Mouse (Mus musculus) liver, embryonic 15.5 days (tissue): ENCODE data around the gene Dag1. TPM values are rescaled to one million over a fixed set of nuclear protein-coding genes. Genes with fewer than 3 reads are reported as not detected.

Experiments used
- ATAC-seq: fragments of 200-750 bp; cut with Nextera tagmentation; 2 replicates; pipeline ENCODE4 v1.8.0; 2017; ENCODE audit warnings: moderate number of reproducible peaks, mild to moderate bottlenecking, moderate library complexity; ENCODE audit not compliant: insufficient read depth
- H3K27ac ChIP-seq: fragments of 300-500 bp; sonication (generic); replicated peaks from 2 replicates; pipeline ENCODE4 v1.5.1; 2015; ENCODE audit warnings: mild to moderate bottlenecking, inconsistent platforms
- H3K27me3 ChIP-seq: fragments of 300-500 bp; sonication (generic); 2 replicates; pipeline ENCODE4 v1.6.1; 2015; ENCODE audit warnings: mild to moderate bottlenecking, inconsistent platforms
- H3K36me3 ChIP-seq: fragments of 300-500 bp; sonication (generic); replicated peaks from 2 replicates; pipeline ENCODE4 v1.6.1; 2015; ENCODE audit warnings: moderate library complexity, mild to moderate bottlenecking, inconsistent platforms
- H3K4me1 ChIP-seq: fragments of 300-500 bp; sonication (generic); replicated peaks from 2 replicates; pipeline ENCODE4 v1.6.1; 2015; ENCODE audit warnings: inconsistent platforms
- H3K4me2 ChIP-seq: fragments of 300-500 bp; sonication (generic); 2 replicates; pipeline ENCODE4 v1.6.1; 2015; ENCODE audit warnings: moderate library complexity, mild to moderate bottlenecking, inconsistent platforms
- H3K4me3 ChIP-seq: fragments of 300-500 bp; sonication (generic); replicated peaks from 2 replicates; pipeline ENCODE4 v1.5.1; 2015; ENCODE audit warnings: mild to moderate bottlenecking, inconsistent platforms
- H3K9ac ChIP-seq: fragments of 300-500 bp; sonication (generic); 2 replicates; pipeline ENCODE4 v1.6.1; 2015; ENCODE audit warnings: moderate library complexity, mild to moderate bottlenecking, inconsistent platforms
- H3K9me3 ChIP-seq: fragments of 300-500 bp; sonication (generic); replicated peaks from 2 replicates; pipeline ENCODE4 v1.6.1; 2016; ENCODE audit warnings: inconsistent platforms
- WGBS: fragments of 180-500 bp; shearing (Covaris S2); methylation state at CpG from one replicate; pipeline ENCODE4 v1.1.7; 2015; ENCODE audit warnings: mixed read lengths; ENCODE audit not compliant: insufficient replicate concordance; 5-methylcytosine and 5-hydroxymethylcytosine counted together
- polyA plus RNA-seq: library from polyadenylated mRNA; unstranded; fragments of >200 nt; fragmentation: Nextera tagmentation; extraction: Ambion mirVana; gene quantifications from 2 replicates; pipeline ENCODE4 v1.2.1, GENCODE M21; 2015

Dag1 gene
- polyA plus RNA-seq, 1 experiment from 2014 or later: 16.0 TPM

- Histone ChIP-seq H3K27ac (no peak overlapping the region), H3K27me3 (no peaks in the 10 kb centered on the region), H3K4me1 (peaks cover 6% of the 10 kb centered on the region; the same call in 1 of the 2 replicates), H3K36me3 (peaks cover 19% of the 10 kb centered on the region; the same call in 1 of the 2 replicates), H3K9me3 (no peaks in the 10 kb centered on the region), H3K4me3 (no peak overlapping the region), H3K4me2 (no peak overlapping the region), H3K9ac (no peak overlapping the region)
- WGBS: 65% methylated on average over 1 of the region's 1 CpGs
- no peak for ATAC-seq
Observed at GRCm38 (mm10) chr9:108220380-108220774, 43.4 kb downstream of the Dag1 start.

DNA sequence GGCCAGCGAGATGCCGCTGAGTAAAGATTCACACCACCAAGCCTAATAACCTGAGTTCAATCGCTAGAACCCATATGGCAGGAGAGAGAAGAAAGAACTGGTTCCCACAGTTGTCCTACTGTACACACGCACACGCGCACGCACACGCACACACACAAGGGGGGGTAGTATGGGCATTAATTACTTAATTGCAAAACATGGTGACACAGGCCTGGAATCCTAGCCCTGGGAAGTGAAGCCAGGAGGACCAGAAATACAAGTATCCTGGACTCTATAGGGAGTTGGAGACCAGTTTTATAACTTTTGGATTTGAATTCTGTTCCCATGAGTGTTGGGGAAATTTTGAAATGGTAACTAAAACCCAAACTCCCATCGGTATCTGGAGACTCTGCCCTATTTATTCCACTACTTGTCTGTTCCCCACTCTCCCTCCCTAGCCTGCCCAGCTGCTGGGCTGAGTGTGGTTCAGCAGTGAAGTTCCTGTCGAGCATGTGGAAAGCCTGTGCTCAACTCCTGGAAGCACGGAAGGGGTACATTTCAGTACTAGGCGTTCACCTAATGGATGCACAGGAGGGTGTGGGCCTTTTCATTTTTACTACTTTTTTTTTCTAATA lies 43.9 kb downstream of the Dag1 start:
- H3K9ac ChIP-seq: no peak overlapping the region
- ATAC-seq: no peak
- no peak overlapping the region for H3K27ac ChIP-seq

DNA sequence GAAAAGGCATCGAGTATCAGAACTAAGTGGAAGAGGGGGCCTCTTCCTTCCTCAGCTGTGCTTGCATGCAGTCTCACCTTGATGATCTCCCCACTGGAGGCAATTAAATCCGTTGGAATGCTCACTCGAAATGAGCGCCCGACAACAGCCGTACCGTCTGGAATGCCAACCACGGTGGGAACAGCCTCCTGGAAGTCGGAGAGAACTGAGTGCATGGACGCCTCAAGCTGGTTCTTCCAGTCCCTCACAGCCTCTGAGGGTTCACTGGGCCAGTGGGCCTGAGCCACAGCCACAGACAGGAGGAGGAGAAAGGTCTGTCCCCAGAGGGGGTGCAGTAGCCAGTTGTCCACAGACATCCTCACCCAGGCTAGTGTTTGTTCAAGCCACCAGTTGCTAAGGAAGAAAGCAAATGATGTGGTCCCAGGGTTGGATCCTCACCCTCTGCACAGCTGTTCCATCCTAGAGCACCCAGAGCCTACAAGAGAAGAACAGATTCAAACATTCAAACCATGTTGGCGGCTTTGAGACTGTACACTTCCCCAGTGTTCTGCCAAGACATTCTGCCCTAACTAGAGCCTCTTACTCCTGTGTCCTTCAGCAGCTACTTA lies 45.7 kb downstream of the Dag1 start:
- no peaks in the 10 kb centered on the region for H3K27me3 ChIP-seq
- peaks cover 4% of the 10 kb centered on the region; the same call in 1 of the 2 replicates for H3K4me1 ChIP-seq
- H3K27ac ChIP-seq: no peak overlapping the region
- WGBS: 76% methylated on average over 11 of the region's 11 CpGs
- no peak for ATAC-seq
- H3K36me3 ChIP-seq: peaks cover 19% of the 10 kb centered on the region; the same call in 1 of the 2 replicates
- H3K4me3 ChIP-seq: no peak overlapping the region
- no peak overlapping the region for H3K4me2 ChIP-seq
- no peak overlapping the region for H3K9ac ChIP-seq
- H3K9me3 ChIP-seq: no peaks in the 10 kb centered on the region

More for the DNA sequence above, 43.9 kb downstream of the Dag1 start:
- H3K36me3 ChIP-seq: peaks cover 19% of the 10 kb centered on the region; the same call in 1 of the 2 replicates
- H3K9me3 ChIP-seq: no peaks in the 10 kb centered on the region
- no peak overlapping the region for H3K4me3 ChIP-seq
- H3K4me2 ChIP-seq: no peak overlapping the region
- 76% methylated on average over 12 of the region's 12 CpGs for WGBS
- H3K4me1 ChIP-seq: peaks cover 6% of the 10 kb centered on the region; the same call in 1 of the 2 replicates
- H3K27me3 ChIP-seq: no peaks in the 10 kb centered on the region

GRCm38 (mm10) chr9:108217406-108217805 lies 46.4 kb downstream of the Dag1 start:
- 72% methylated on average over 3 of the region's 3 CpGs for WGBS
- H3K4me1 ChIP-seq: 0 out of 2 replicates have a peak, but pooled peaks cover 3% of the 10 kb centered on the region
- no peak overlapping the region for H3K4me3 ChIP-seq
- peaks cover 19% of the 10 kb centered on the region; the same call in 1 of the 2 replicates for H3K36me3 ChIP-seq
- H3K4me2 ChIP-seq: no peak overlapping the region
- H3K27ac ChIP-seq: no peak overlapping the region
- no peaks in the 10 kb centered on the region for H3K27me3 ChIP-seq
- no peaks in the 10 kb centered on the region for H3K9me3 ChIP-seq
- no peak for ATAC-seq
- H3K9ac ChIP-seq: no peak overlapping the region

- no peaks in the 10 kb centered on the region for H3K27me3 ChIP-seq
- no peak for ATAC-seq
Observed at GRCm38 (mm10) chr9:108213105-108213504, 50.7 kb downstream of the Dag1 start.

GRCm38 (mm10) chr9:108212426-108212825 lies 51.3 kb downstream of the Dag1 start:
- Histone ChIP-seq H3K27ac (no peak overlapping the region), H3K36me3 (peaks cover 30% of the 10 kb centered on the region), H3K4me1 (no peaks in the 10 kb centered on the region), H3K27me3 (no peaks in the 10 kb centered on the region), H3K4me3 (no peak overlapping the region), H3K9me3 (no peaks in the 10 kb centered on the region), H3K9ac (no peak overlapping the region), H3K4me2 (no peak overlapping the region)
- ATAC-seq: no peak
- 63% methylated on average over 2 of the region's 2 CpGs for WGBS

More at GRCm38 (mm10) chr9:108213105-108213504, 50.7 kb downstream of the Dag1 start:
- H3K36me3 ChIP-seq: peaks cover 29% of the 10 kb centered on the region
- no peak overlapping the region for H3K9ac ChIP-seq
- 62% methylated on average over 7 of the region's 7 CpGs for WGBS
- H3K27ac ChIP-seq: no peak overlapping the region
- no peak overlapping the region for H3K4me2 ChIP-seq
- no peak overlapping the region for H3K4me3 ChIP-seq
- no peaks in the 10 kb centered on the region for H3K4me1 ChIP-seq
- no peaks in the 10 kb centered on the region for H3K9me3 ChIP-seq

- WGBS: 64% methylated on average over 3 of the region's 3 CpGs
- no peak overlapping the region for H3K4me3 ChIP-seq
- H3K27ac ChIP-seq: no peak overlapping the region
- H3K27me3 ChIP-seq: no peaks in the 10 kb centered on the region
- ATAC-seq: no peak
- no peak overlapping the region for H3K9ac ChIP-seq
- no peak overlapping the region for H3K4me2 ChIP-seq
- H3K9me3 ChIP-seq: no peaks in the 10 kb centered on the region
- peaks cover 23% of the 10 kb centered on the region for H3K36me3 ChIP-seq
- H3K4me1 ChIP-seq: peaks cover 15% of the 10 kb centered on the region
Observed at GRCm38 (mm10) chr9:108205571-108205901, 58.2 kb downstream of the Dag1 start.

DNA sequence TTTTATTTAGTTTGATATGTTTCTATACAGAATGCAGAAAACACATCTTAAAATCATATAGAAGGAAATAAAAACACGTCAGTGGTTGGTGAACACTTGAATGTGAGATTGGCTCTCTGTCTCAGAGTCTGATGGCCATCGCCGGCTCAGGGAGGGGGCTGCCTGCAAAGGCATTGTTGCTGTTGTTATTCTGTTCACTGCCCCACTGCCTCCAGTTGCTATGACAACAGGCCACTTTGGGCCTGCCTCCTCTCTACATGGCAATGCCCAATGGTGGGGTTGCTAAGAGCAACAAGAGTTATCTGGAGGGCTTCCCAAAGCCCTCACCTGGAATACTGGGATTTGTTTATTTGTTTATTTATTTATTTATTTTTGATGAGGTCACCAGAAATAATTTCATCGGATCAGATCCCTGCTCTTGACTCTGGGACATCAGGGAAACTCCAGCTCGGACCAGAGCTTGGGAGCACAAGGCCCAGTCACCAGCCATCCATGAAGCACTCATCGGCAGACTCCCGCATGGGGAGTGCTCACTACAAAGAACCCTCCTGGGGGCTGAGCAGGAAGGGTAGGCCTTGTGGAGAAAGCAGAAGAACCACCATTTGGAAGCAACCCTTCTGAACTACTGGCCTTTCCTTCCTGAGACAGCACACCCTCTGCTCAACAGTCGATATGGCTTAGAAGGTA lies 58.7 kb downstream of the Dag1 start:
- Histone ChIP-seq H3K4me2 (no peak overlapping the region), H3K4me3 (no peak overlapping the region), H3K4me1 (peaks cover 19% of the 10 kb centered on the region), H3K9me3 (no peaks in the 10 kb centered on the region), H3K36me3 (peaks cover 23% of the 10 kb centered on the region), H3K27me3 (no peaks in the 10 kb centered on the region), H3K27ac (no peak overlapping the region), H3K9ac (no peak overlapping the region)
- no peak for ATAC-seq
- 69% methylated on average over 8 of the region's 8 CpGs for WGBS

- H3K4me2 ChIP-seq: peak overlapping the region; percentile 47
- 19% methylated on average over 13 of the region's 13 CpGs for WGBS
Observed at GRCm38 (mm10) chr9:108203015-108203414, 60.7 kb downstream of the Dag1 start.

DNA sequence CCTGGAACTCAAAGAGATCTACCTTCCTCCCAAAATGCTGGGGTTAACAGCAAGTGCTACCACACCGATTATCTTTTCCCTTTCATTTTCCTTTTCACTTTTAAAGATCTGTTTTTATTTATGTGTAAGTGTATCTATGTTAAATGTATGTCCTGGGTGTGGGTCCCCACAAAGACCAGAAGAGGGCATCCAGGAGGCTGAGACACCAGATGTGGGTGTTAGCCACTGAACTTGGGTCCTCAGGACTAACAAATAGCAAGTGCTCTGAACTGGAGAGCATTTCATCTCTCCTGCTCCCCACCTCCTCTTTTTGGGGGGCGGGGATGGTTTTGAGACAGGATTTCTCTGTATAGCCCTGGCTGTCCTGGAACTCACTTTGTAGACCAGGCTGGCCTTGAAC lies 61.6 kb downstream of the Dag1 start:
- H3K4me2 ChIP-seq: no peak overlapping the region
- peaks cover 23% of the 10 kb centered on the region for H3K4me1 ChIP-seq
- no peak overlapping the region for H3K27ac ChIP-seq
- peaks cover 3% of the 10 kb centered on the region for H3K36me3 ChIP-seq
- no peaks in the 10 kb centered on the region for H3K9me3 ChIP-seq
- H3K9ac ChIP-seq: no peak overlapping the region
- ATAC-seq: no peak
- no peak overlapping the region for H3K4me3 ChIP-seq
- H3K27me3 ChIP-seq: peaks cover 6% of the 10 kb centered on the region
- WGBS: 91% methylated on average over 2 of the region's 2 CpGs

More at GRCm38 (mm10) chr9:108203015-108203414, 60.7 kb downstream of the Dag1 start:
- no peak overlapping the region for H3K9ac ChIP-seq
- H3K27me3 ChIP-seq: no peaks in the 10 kb centered on the region
- peak overlapping the region; percentile 17; the same call in 1 of the 2 replicates for H3K4me3 ChIP-seq
- peaks cover 19% of the 10 kb centered on the region for H3K4me1 ChIP-seq
- H3K9me3 ChIP-seq: no peaks in the 10 kb centered on the region
- no peak for ATAC-seq
- H3K27ac ChIP-seq: no peak overlapping the region
- H3K36me3 ChIP-seq: peaks cover 11% of the 10 kb centered on the region

- no peaks in the 10 kb centered on the region; the same call in 1 of the 2 replicates for H3K36me3 ChIP-seq
- H3K9ac ChIP-seq: 0 out of 2 replicates have a peak overlapping the region, but pooled peaks have one; percentile 23
- H3K27ac ChIP-seq: no peak overlapping the region
- peak overlapping the region; percentile 21 for H3K4me3 ChIP-seq
- ATAC-seq: peak; percentile 99
- no peaks in the 10 kb centered on the region for H3K9me3 ChIP-seq
- H3K4me1 ChIP-seq: peaks cover 27% of the 10 kb centered on the region
- peaks cover 12% of the 10 kb centered on the region for H3K27me3 ChIP-seq
- H3K4me2 ChIP-seq: peak overlapping the region; percentile 52
- under 1% methylated on average over 13 of the region's 13 CpGs for WGBS
Observed at GRCm38 (mm10) chr9:108201160-108201559, 62.6 kb downstream of the Dag1 start.
